Mouse (Mus musculus): ENCODE measurements around the gene Ddx47.

GRCm38 (mm10) chr6:135017211-135017610 lies 5.8 kb downstream of the Ddx47 start:
- TF ChIP-seq CTCF (IDR thresholded peaks at IDR 0.05; ENCODE audit: extremely low read depth, insufficient read length, insufficient replicate concordance, low read depth, low read length) (no peak), POLR2A (IDR thresholded peaks at IDR 0.05; ENCODE audit: low read depth, low read length) (no peak)

All from small intestine, adult 2 months (tissue).